Mouse (Mus musculus) cerebellum, adult 18-20 months (tissue): ENCODE measurements at regions not wholly inside any gene's neighbourhood (a gene's known extent, or its start where the extent isn't known, plus 50 kb on each side); places are given as distances from the start of the nearest gene placed in this dataset.

Experiments
- DNase-seq, 2 experiments: peaks; one replicate each; pipeline ENCODE4 v3.0.0; 2021

- DNase-seq = no peak
Observed at GRCm38 (mm10) chr9:115551080-115551479, 240.9 kb upstream of the Stt3b start.

GRCm38 (mm10) chr9:115551501-115551900, 241.3 kb upstream of the Stt3b start:
- DNase-seq = no peak

- no peak for DNase-seq
Observed at GRCm38 (mm10) chr9:115558131-115558530, 247.9 kb upstream of the Stt3b start.

- no peak for DNase-seq
Observed at GRCm38 (mm10) chr9:115559521-115559920, 249.3 kb upstream of the Stt3b start.

GRCm38 (mm10) chr9:115561207-115561606, 251.0 kb upstream of the Stt3b start:
- DNase-seq = no peak

- DNase-seq = no peak
Observed at GRCm38 (mm10) chr9:115562783-115563182, 252.6 kb upstream of the Stt3b start.

GRCm38 (mm10) chr9:115564366-115564765, 254.1 kb upstream of the Stt3b start:
- no peak for DNase-seq

- no peak for DNase-seq
Observed at GRCm38 (mm10) chr9:115568693-115569334, 258.6 kb upstream of the Stt3b start.

GRCm38 (mm10) chr9:115570998-115571397, 260.8 kb upstream of the Stt3b start:
- DNase-seq = no peak

- DNase-seq = no peak
Observed at GRCm38 (mm10) chr9:115581116-115581515, 270.9 kb upstream of the Stt3b start.

- no peak for DNase-seq
Observed at GRCm38 (mm10) chr9:115583548-115583947, 273.3 kb upstream of the Stt3b start.

- no peak for DNase-seq
Observed at GRCm38 (mm10) chr9:115584874-115585273, 274.7 kb upstream of the Stt3b start.

- DNase-seq = no peak
Observed at GRCm38 (mm10) chr9:115592466-115592865, 282.2 kb upstream of the Stt3b start.

GRCm38 (mm10) chr9:115600228-115600627, 290.0 kb upstream of the Stt3b start:
- no peak for DNase-seq

GRCm38 (mm10) chr9:115600826-115601225, 290.6 kb upstream of the Stt3b start:
- DNase-seq = no peak

GRCm38 (mm10) chr9:115602772-115603171, 292.6 kb upstream of the Stt3b start:
- DNase-seq = no peak

GRCm38 (mm10) chr9:115604450-115604849, 294.2 kb upstream of the Stt3b start:
- peak; percentile 20 to 28 for DNase-seq

GRCm38 (mm10) chr9:115604968-115605682, 294.9 kb upstream of the Stt3b start:
- DNase-seq = no peak

GRCm38 (mm10) chr9:115607961-115608360, 297.7 kb upstream of the Stt3b start:
- no peak for DNase-seq

- no peak for DNase-seq
Observed at GRCm38 (mm10) chr9:115608377-115608776, 298.2 kb upstream of the Stt3b start.

GRCm38 (mm10) chr9:115609904-115610303, 299.4 kb upstream of the Gadl1 start:
- DNase-seq = no peak

- DNase-seq = no peak
Observed at GRCm38 (mm10) chr9:115611713-115612112, 297.5 kb upstream of the Gadl1 start.

GRCm38 (mm10) chr9:115612908-115613307, 296.3 kb upstream of the Gadl1 start:
- DNase-seq = no peak

GRCm38 (mm10) chr9:115614007-115614406, 295.2 kb upstream of the Gadl1 start:
- DNase-seq = no peak

GRCm38 (mm10) chr9:115617909-115618308, 291.3 kb upstream of the Gadl1 start:
- DNase-seq = no peak
